Mouse (Mus musculus): ENCODE results near the gene Ccdc185. TPM values are rescaled to one million over a fixed set of nuclear protein-coding genes. Genes with fewer than 3 reads are reported as not detected.

Ccdc185 gene
- total RNA-seq, 2 experiments from 2014 or later, result not detected

GRCm38 (mm10) chr1:182735891-182736290, 13.1 kb downstream of the Ccdc185 start:
- no peak for DNase-seq

GRCm38 (mm10) chr1:182732695-182733094, 16.3 kb downstream of the Ccdc185 start:
- DNase-seq, result no peak

- no peak for DNase-seq
Measured at GRCm38 (mm10) chr1:182729002-182729401, 20.0 kb downstream of the Ccdc185 start.

GRCm38 (mm10) chr1:182727541-182727940, 21.4 kb downstream of the Ccdc185 start:
- no peak for DNase-seq

- no peak for DNase-seq
Measured at GRCm38 (mm10) chr1:182714236-182714935, 34.6 kb downstream of the Ccdc185 start.

DNA sequence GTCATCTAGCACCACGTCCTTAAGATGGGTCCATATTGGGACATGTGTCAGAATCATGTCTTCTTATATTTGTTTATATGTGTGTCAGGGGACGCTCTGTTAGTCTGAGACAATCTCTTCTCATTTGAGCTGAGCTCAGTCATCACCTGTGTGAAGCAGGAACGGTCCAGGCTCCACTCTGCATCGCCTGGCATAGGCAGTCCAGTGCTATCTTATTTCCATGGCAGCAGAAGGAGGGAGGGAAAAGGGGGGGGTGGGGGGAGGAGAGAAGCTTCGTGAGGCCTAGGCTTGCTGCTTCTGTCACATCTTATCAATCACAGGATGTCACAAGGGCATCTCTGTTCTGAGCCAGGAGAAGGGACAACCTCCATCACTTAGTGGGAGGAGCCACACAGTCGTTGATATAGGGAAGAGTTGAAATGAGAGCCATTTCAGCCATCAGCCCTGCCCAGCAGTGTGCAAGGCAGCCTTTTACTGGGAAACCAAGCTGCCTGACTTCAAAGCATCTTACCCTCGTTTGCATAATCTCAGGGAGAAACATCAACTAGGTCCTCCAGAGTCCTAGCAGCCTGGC, 37.5 kb downstream of the Ccdc185 start:
- DNase-seq, result no peak

DNA sequence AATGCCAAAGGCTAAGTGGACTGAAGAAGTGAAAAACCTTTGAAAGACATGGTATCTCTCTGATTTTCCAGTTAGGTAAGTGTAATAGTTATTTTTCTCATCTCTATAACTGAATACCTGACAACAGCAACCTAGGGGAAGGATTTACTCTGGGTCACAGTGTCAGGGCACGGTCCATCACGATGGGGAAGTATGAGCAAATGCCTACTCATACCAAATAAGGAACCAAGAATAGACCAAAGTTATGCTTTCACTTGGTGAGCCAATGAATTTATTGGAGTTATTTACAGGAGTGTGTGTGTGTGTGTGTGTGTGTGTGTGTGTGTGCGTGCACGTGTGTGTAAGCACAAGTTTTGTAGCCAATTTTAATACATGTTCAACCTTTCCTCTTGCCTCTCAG, 41.5 kb downstream of the Ccdc185 start:
- no peak for DNase-seq

DNA sequence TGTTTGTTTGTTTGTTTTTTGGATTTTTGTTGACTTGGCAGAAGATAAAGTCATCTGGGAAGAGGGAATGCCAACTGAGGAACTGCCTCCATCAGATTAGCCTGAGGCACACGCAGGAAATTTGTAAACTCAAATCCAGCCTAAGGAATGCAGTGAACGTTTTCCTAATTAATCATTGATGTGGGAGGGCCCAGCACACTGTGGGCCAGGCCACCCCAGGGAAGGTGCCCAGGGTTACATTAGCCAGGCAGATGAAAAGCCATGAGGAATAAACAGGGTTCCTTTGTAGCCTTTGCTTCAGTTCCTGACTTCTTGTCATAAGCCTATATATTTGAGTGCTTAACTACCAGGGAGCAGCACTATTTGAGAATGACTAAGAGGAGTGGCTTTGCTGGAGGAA, 44.1 kb downstream of the Ccdc185 start:
- DNase-seq, result no peak

DNA sequence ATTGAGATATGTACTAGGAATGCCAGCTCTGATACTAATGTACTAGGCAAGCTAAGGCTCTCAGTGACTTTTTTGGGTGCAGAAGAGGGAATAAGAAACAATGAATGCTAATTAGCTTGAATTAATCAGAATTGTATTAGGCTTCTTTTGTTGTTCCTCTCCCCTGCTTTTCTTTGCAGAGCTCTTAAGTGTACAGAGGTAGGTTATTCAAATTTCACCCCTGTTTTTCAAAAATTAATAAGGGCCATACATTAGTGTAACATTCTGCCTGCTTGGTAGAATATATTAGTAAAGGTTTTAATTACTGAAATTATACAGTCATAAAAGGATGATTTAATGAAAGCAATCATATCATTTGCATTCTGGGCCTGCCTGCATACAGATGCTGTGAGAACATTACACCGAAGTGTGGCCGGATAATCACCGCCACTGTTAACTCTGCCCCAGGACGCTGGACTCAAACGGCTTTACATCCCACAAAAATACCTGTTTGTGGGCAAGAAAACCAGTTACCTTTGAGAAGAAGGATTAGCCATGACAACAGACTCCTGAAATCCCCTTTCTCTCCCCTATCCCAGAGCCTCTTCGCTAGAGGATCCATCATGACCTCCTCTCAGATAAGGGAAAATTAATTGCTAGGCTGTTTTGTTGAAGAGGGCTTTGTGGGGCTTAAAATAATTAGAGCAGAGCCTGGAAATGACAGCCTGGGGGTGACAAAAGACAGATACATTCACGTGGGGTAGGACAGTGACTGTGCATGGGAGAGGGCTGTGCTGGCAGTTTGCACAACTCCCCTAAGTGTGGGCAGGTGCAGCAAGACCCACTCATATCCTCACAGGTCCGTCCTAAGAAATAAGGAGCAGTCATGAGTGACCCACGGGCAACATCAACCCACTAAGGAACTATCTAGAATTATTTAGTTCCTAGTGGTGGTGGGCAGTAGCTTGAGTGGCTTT, 49.3 kb downstream of the Ccdc185 start:
- no peak for DNase-seq

Other genes starting within 250 kb of the Ccdc185 start
- 10 to 100 TPM; 79.3 to 94.3 TPM for gene Capn2, start 231.6 kb downstream of the Ccdc185 start, total RNA-seq (2021)
- not detected for gene Capn8, start 184.2 kb downstream of the Ccdc185 start, total RNA-seq (2021)
- gene Susd4, start 14.7 kb upstream of the Ccdc185 start, total RNA-seq (2021), result 1 to 10 TPM; 3.9 to 4.5 TPM
- gene Tlr5, start 205.6 kb upstream of the Ccdc185 start, total RNA-seq (2021), result 1 to 10 TPM; 1.6 to 2.4 TPM